Mouse (Mus musculus): Measurements from ENCODE around the gene 1700088E04Rik.

Gene 1700088E04Rik

GRCm38 (mm10) chr15:79099456-79099855 lies 41.6 kb downstream of the 1700088E04Rik start:
- DNase-seq (ENCODE audit: low spot score in 2 of 2) = no peak

- no peak for DNase-seq (ENCODE audit: low spot score in 2 of 2)
These were observed 42.2 kb downstream of the 1700088E04Rik start for GRCm38 (mm10) chr15:79098868-79099267.

GRCm38 (mm10) chr15:79098220-79098619 lies 42.8 kb downstream of the 1700088E04Rik start:
- DNase-seq (ENCODE audit: low spot score in 2 of 2) = no peak

GRCm38 (mm10) chr15:79097611-79098025 lies 43.4 kb downstream of the 1700088E04Rik start:
- peak in 1 of 2 experiments; percentile 33 for DNase-seq (ENCODE audit: low spot score in 2 of 2)

- DNase-seq (ENCODE audit: low spot score in 2 of 2) = no peak
These were observed 43.9 kb downstream of the 1700088E04Rik start for GRCm38 (mm10) chr15:79097135-79097534.

GRCm38 (mm10) chr15:79096556-79096955 lies 44.5 kb downstream of the 1700088E04Rik start:
- no peak for DNase-seq (ENCODE audit: low spot score in 2 of 2)

GRCm38 (mm10) chr15:79095483-79095882 lies 45.6 kb downstream of the 1700088E04Rik start:
- DNase-seq (ENCODE audit: low spot score in 2 of 2) = no peak

- no peak for DNase-seq (ENCODE audit: low spot score in 2 of 2)
These were observed 47.8 kb downstream of the 1700088E04Rik start for GRCm38 (mm10) chr15:79093083-79093839.

- DNase-seq (ENCODE audit: low spot score in 2 of 2) = no peak
These were observed 48.8 kb downstream of the 1700088E04Rik start for GRCm38 (mm10) chr15:79092284-79092683.

- DNase-seq (ENCODE audit: low spot score in 2 of 2) = no peak
These were observed 61.5 kb downstream of the 1700088E04Rik start for GRCm38 (mm10) chr15:79079567-79079966.
